Mouse (Mus musculus) cerebellum, postnatal 14 days (tissue): ENCODE measurements at regions not wholly inside any gene's neighbourhood (a gene's known extent, or its start where the extent isn't known, plus 50 kb on each side); places are given as distances from the start of the nearest gene placed in this dataset.
A peak's percentile ranks its signal among the peaks of the same experiment; 100 is the strongest.

ENCODE experiments used
- DNase-seq, 2 experiments: peaks; one replicate each; pipeline ENCODE4 v3.0.0; 2021; ENCODE audit warnings: mixed read lengths in 2 of 2

GRCm38 (mm10) chr4:56686141-56686540 lies 53.7 kb upstream of the Gm26657 start:
- DNase-seq: peak; percentile 46 to 64

- DNase-seq: peak; percentile 22 to 27
Observed at GRCm38 (mm10) chr4:56685696-56686095, 54.2 kb upstream of the Gm26657 start.

- DNase-seq: peak; percentile 90 to 91
Observed at GRCm38 (mm10) chr4:56685123-56685522, 54.7 kb upstream of the Gm26657 start.

GRCm38 (mm10) chr4:56684031-56684430 lies 55.8 kb upstream of the Gm26657 start:
- DNase-seq: no peak

GRCm38 (mm10) chr4:56681121-56681520 lies 58.7 kb upstream of the Gm26657 start:
- DNase-seq: no peak

GRCm38 (mm10) chr4:56673868-56674267 lies 66.0 kb upstream of the Gm26657 start:
- no peak for DNase-seq

GRCm38 (mm10) chr4:56664921-56665320 lies 74.9 kb upstream of the Gm26657 start:
- no peak for DNase-seq

GRCm38 (mm10) chr4:56661816-56662215 lies 78.1 kb upstream of the Gm26657 start:
- DNase-seq: no peak

GRCm38 (mm10) chr4:56657046-56657445 lies 82.8 kb upstream of the Gm26657 start:
- DNase-seq: no peak

- DNase-seq: peak; percentile 27 to 33
Observed at GRCm38 (mm10) chr4:56654327-56654726, 85.5 kb upstream of the Gm26657 start.

- no peak for DNase-seq
Observed at GRCm38 (mm10) chr4:56652819-56653218, 87.1 kb upstream of the Gm26657 start.

GRCm38 (mm10) chr4:56649731-56650130 lies 90.1 kb upstream of the Gm26657 start:
- DNase-seq: no peak

GRCm38 (mm10) chr4:56643999-56644962 lies 95.6 kb upstream of the Gm26657 start:
- peak; percentile 30 to 37 for DNase-seq

- peak; percentile 45 to 51 for DNase-seq
Observed at GRCm38 (mm10) chr4:56643491-56643890, 96.4 kb upstream of the Gm26657 start.

GRCm38 (mm10) chr4:56639709-56640108 lies 100.2 kb upstream of the Gm26657 start:
- no peak for DNase-seq

GRCm38 (mm10) chr4:56638704-56639478 lies 101.0 kb upstream of the Gm26657 start:
- DNase-seq: no peak

GRCm38 (mm10) chr4:56636265-56636664 lies 103.6 kb upstream of the Gm26657 start:
- peak in 1 of 2 experiments; percentile 20 for DNase-seq

- DNase-seq: no peak
Observed at GRCm38 (mm10) chr4:56633528-56633927, 106.3 kb upstream of the Gm26657 start.

GRCm38 (mm10) chr4:56630251-56630650 lies 109.6 kb upstream of the Gm26657 start:
- no peak for DNase-seq

GRCm38 (mm10) chr4:56627206-56627605 lies 112.7 kb upstream of the Gm26657 start:
- no peak for DNase-seq

- DNase-seq: no peak
Observed at GRCm38 (mm10) chr4:56621782-56622181, 118.1 kb upstream of the Gm26657 start.

- DNase-seq: no peak
Observed at GRCm38 (mm10) chr4:56621356-56621755, 118.5 kb upstream of the Gm26657 start.

- DNase-seq: no peak
Observed at GRCm38 (mm10) chr4:56620628-56621027, 119.2 kb upstream of the Gm26657 start.

- no peak for DNase-seq
Observed at GRCm38 (mm10) chr4:56619803-56620202, 120.1 kb upstream of the Gm26657 start.
